Mouse (Mus musculus) C2C12 (cell line): ENCODE measurements around the gene Trabd2b.

Experiments
- CTCF ChIP-seq: IDR thresholded peaks from one replicate; pipeline ENCODE4 v1.5.1; 2011; ENCODE audit not compliant: control insufficient read depth, insufficient read depth, insufficient read length
- MYOG ChIP-seq: IDR thresholded peaks from one replicate; pipeline ENCODE4 v1.6.1; 2011; ENCODE audit not compliant: control insufficient read depth, insufficient read length; ENCODE audit errors: extremely low read depth
- USF1 ChIP-seq: IDR thresholded peaks from one replicate; pipeline ENCODE4 v1.6.1; 2011; ENCODE audit warnings: low read depth, mild to moderate bottlenecking, control low read depth, moderate library complexity

DNA sequence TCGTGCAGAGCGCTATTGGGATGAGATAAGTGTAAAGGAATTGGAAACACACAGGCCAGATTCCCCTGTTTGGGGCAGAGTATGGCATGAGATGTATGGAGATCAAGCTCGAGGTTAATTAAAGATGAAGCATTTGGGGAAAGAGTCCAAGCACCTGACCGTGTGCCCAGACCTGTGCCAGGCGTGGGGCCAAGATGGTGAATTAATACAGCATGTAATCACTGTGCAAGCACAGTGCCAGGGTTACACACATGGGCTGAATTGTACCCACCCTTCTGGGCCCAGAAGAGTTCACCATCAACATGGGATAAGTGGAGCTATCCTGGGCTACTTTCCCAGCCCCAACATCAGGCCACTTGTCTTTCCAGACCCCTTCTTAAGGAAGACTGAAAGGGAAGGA lies 205.5 kb downstream of the Trabd2b start:
- TF ChIP-seq CTCF (no peak), USF1 (no peak), MYOG (no peak)
